Mouse (Mus musculus) hindbrain, embryonic 14.5 days (tissue): ENCODE data around the gene Sgca. TPM values are rescaled to one million over a fixed set of nuclear protein-coding genes. Genes with fewer than 3 reads are reported as not detected.
A peak's percentile ranks its signal among the peaks of the same experiment; 100 is the strongest.

Source experiments
- ATAC-seq: fragments of 200-750 bp; cut with Nextera tagmentation; 2 replicates; pipeline ENCODE4 v1.8.0; 2017; ENCODE audit warnings: moderate number of reproducible peaks, mild to moderate bottlenecking, moderate TSS enrichment, moderate library complexity; ENCODE audit not compliant: low FRiP score
- DNase-seq: peaks from one replicate; pipeline ENCODE4 v3.0.0-alpha.2; 2015; ENCODE audit warnings: low spot score
- H3K27ac ChIP-seq: fragments of 300-500 bp; sonication (generic); 2 replicates; pipeline ENCODE4 v1.5.1; 2014; ENCODE audit warnings: mild to moderate bottlenecking, moderate library complexity
- H3K27me3 ChIP-seq: fragments of 300-500 bp; sonication (generic); 2 replicates; pipeline ENCODE4 v1.6.1; 2014; ENCODE audit warnings: mild to moderate bottlenecking, low read length, mixed read lengths; ENCODE audit not compliant: control insufficient read depth, insufficient read depth
- H3K36me3 ChIP-seq: fragments of 300-500 bp; sonication (generic); replicated peaks from 2 replicates; pipeline ENCODE4 v1.6.1; 2014; ENCODE audit not compliant: control insufficient read depth, insufficient read depth
- H3K4me1 ChIP-seq: fragments of 300-500 bp; sonication (generic); replicated peaks from 2 replicates; pipeline ENCODE4 v1.6.1; 2014; ENCODE audit warnings: antibody characterized with exemption, low read length, mixed read lengths; ENCODE audit not compliant: control insufficient read depth, insufficient read depth
- H3K4me2 ChIP-seq: fragments of 300-500 bp; sonication (generic); replicated peaks from 2 replicates; pipeline ENCODE4 v1.6.1; 2014; ENCODE audit warnings: mild to moderate bottlenecking, moderate library complexity
- H3K4me3 ChIP-seq: fragments of 300-500 bp; sonication (generic); replicated peaks from 2 replicates; pipeline ENCODE4 v1.5.1; 2014; ENCODE audit warnings: mild to moderate bottlenecking, low read length
- H3K9ac ChIP-seq: fragments of 300-500 bp; sonication (generic); 2 replicates; pipeline ENCODE4 v1.6.1; 2014
- H3K9me3 ChIP-seq: fragments of 300-500 bp; sonication (generic); 2 replicates; pipeline ENCODE4 v1.6.1; 2016; ENCODE audit warnings: low read length; ENCODE audit not compliant: control insufficient read depth
- WGBS: fragments of 180-500 bp; shearing (Covaris S2); extraction: QIAGEN DNeasy Blood & Tissue Kit; methylation state at CpG from one replicate; pipeline ENCODE4 v1.1.7; 2014; 5-methylcytosine and 5-hydroxymethylcytosine counted together
- polyA plus RNA-seq: library from polyadenylated mRNA; unstranded; fragments of >200 nt; fragmentation: Nextera tagmentation; extraction: Ambion mirVana; gene quantifications from 2 replicates; pipeline ENCODE4 v1.2.1, GENCODE M21; 2014

Sgca gene
- polyA plus RNA-seq, 1 experiment from 2014 or later, result 0.17 TPM

- ATAC-seq, result no peak
- H3K27ac ChIP-seq, result no peak within 1 kb of the TSS
- DNase-seq, result no peak
- H3K4me3 ChIP-seq, result no peak within 1 kb of the TSS
- no peaks in the 10 kb centered on the region for H3K4me1 ChIP-seq
- H3K27me3 ChIP-seq, result no peaks in the 10 kb centered on the region
- no peak within 1 kb of the TSS for H3K4me2 ChIP-seq
- no peak within 1 kb of the TSS for H3K9ac ChIP-seq
- no peaks in the 10 kb centered on the region for H3K36me3 ChIP-seq
- 63% methylated on average over 4 of the region's 4 CpGs for WGBS
- H3K9me3 ChIP-seq, result no peaks in the 10 kb centered on the region
These were observed 8.7 kb downstream of the Sgca start, which contains the start of gene Hils1 for GRCm38 (mm10) chr11:94967419-94967818. TSS of gene Hils1 (plus strand) at chr11:94967593.

- Histone ChIP-seq H3K4me1 (no peaks in the 10 kb centered on the region; the same call in 1 of the 2 replicates), H3K9me3 (no peaks in the 10 kb centered on the region), H3K4me2 (no peak overlapping the region), H3K27me3 (no peaks in the 10 kb centered on the region), H3K36me3 (no peaks in the 10 kb centered on the region), H3K4me3 (no peak overlapping the region), H3K27ac (no peak overlapping the region), H3K9ac (no peak overlapping the region)
- DNase-seq (no peak), ATAC-seq (no peak)
- WGBS, result 72% methylated on average over 5 of the region's 5 CpGs
These were observed 13.5 kb downstream of the Sgca start for GRCm38 (mm10) chr11:94962534-94963101.

GRCm38 (mm10) chr11:94958065-94958858 is 17.9 kb downstream of the Sgca start:
- peak; percentile 55; the same call in 1 of the 2 replicates for ATAC-seq

GRCm38 (mm10) chr11:94957693-94958064 is 18.4 kb downstream of the Sgca start:
- Histone ChIP-seq H3K4me1 (no peaks in the 10 kb centered on the region; the same call in 1 of the 2 replicates), H3K4me2 (no peak overlapping the region), H3K27ac (no peak overlapping the region), H3K9ac (no peak overlapping the region), H3K9me3 (no peaks in the 10 kb centered on the region), H3K4me3 (no peak overlapping the region), H3K27me3 (no peaks in the 10 kb centered on the region), H3K36me3 (no peaks in the 10 kb centered on the region)
- 84% methylated on average over 9 of the region's 9 CpGs for WGBS
- DNase-seq (no peak), ATAC-seq (no peak)

More at GRCm38 (mm10) chr11:94958065-94958858, 17.9 kb downstream of the Sgca start:
- no peak overlapping the region for H3K4me3 ChIP-seq
- H3K4me1 ChIP-seq, result no peaks in the 10 kb centered on the region; the same call in 1 of the 2 replicates
- H3K9me3 ChIP-seq, result no peaks in the 10 kb centered on the region
- WGBS, result 24% methylated on average over 8 of the region's 8 CpGs
- no peaks in the 10 kb centered on the region for H3K36me3 ChIP-seq
- no peak overlapping the region for H3K9ac ChIP-seq
- H3K27me3 ChIP-seq, result no peaks in the 10 kb centered on the region
- H3K4me2 ChIP-seq, result no peak overlapping the region; the same call in 1 of the 2 replicates
- H3K27ac ChIP-seq, result no peak overlapping the region
- no peak for DNase-seq

GRCm38 (mm10) chr11:94955103-94955502 is 21.0 kb downstream of the Sgca start:
- Histone ChIP-seq H3K4me1 (peaks cover 6% of the 10 kb centered on the region), H3K9me3 (no peaks in the 10 kb centered on the region), H3K4me2 (no peak overlapping the region), H3K27me3 (no peaks in the 10 kb centered on the region), H3K9ac (no peak overlapping the region), H3K4me3 (no peak overlapping the region), H3K27ac (no peak overlapping the region), H3K36me3 (no peaks in the 10 kb centered on the region)
- 69% methylated on average over 9 of the region's 9 CpGs for WGBS
- ATAC-seq (no peak), DNase-seq (no peak)

GRCm38 (mm10) chr11:94952169-94952568 is 24.0 kb downstream of the Sgca start:
- H3K36me3 ChIP-seq, result no peaks in the 10 kb centered on the region
- H3K27ac ChIP-seq, result 0 out of 2 replicates have a peak overlapping the region, but pooled peaks have one; percentile 49
- no peak overlapping the region for H3K4me3 ChIP-seq
- no peaks in the 10 kb centered on the region for H3K27me3 ChIP-seq
- ATAC-seq, result no peak; the same call in 1 of the 2 replicates
- no peak overlapping the region for H3K4me2 ChIP-seq
- 3% methylated on average over 6 of the region's 6 CpGs for WGBS
- no peaks in the 10 kb centered on the region for H3K9me3 ChIP-seq
- DNase-seq, result no peak
- no peak overlapping the region for H3K9ac ChIP-seq
- peaks cover 6% of the 10 kb centered on the region for H3K4me1 ChIP-seq

- DNase-seq, result no peak
- no peaks in the 10 kb centered on the region for H3K27me3 ChIP-seq
- no peak for ATAC-seq
- H3K9ac ChIP-seq, result no peak overlapping the region
- H3K27ac ChIP-seq, result no peak overlapping the region
- H3K4me1 ChIP-seq, result no peaks in the 10 kb centered on the region
- H3K36me3 ChIP-seq, result no peaks in the 10 kb centered on the region
- no peaks in the 10 kb centered on the region for H3K9me3 ChIP-seq
- WGBS, result 89% methylated on average over 12 of the region's 12 CpGs
- H3K4me3 ChIP-seq, result no peak overlapping the region
- no peak overlapping the region for H3K4me2 ChIP-seq
These were observed 30.9 kb downstream of the Sgca start for GRCm38 (mm10) chr11:94945236-94945635.

GRCm38 (mm10) chr11:94944295-94944694 is 31.8 kb downstream of the Sgca start:
- H3K27ac ChIP-seq, result no peak overlapping the region
- no peak for DNase-seq
- no peaks in the 10 kb centered on the region for H3K36me3 ChIP-seq
- no peaks in the 10 kb centered on the region for H3K9me3 ChIP-seq
- WGBS, result 22% methylated on average over 8 of the region's 8 CpGs
- H3K4me3 ChIP-seq, result no peak overlapping the region
- no peaks in the 10 kb centered on the region for H3K4me1 ChIP-seq
- ATAC-seq, result no peak
- H3K4me2 ChIP-seq, result no peak overlapping the region
- H3K27me3 ChIP-seq, result 0 out of 2 replicates have a peak, but pooled peaks cover 2% of the 10 kb centered on the region
- H3K9ac ChIP-seq, result no peak overlapping the region

GRCm38 (mm10) chr11:94943054-94943453 is 33.1 kb downstream of the Sgca start:
- no peak for DNase-seq
- no peaks in the 10 kb centered on the region for H3K36me3 ChIP-seq
- ATAC-seq, result no peak
- H3K4me2 ChIP-seq, result no peak overlapping the region
- H3K27me3 ChIP-seq, result peaks cover 14% of the 10 kb centered on the region
- H3K9me3 ChIP-seq, result no peaks in the 10 kb centered on the region
- H3K4me3 ChIP-seq, result no peak overlapping the region
- no peak overlapping the region for H3K27ac ChIP-seq
- H3K4me1 ChIP-seq, result no peaks in the 10 kb centered on the region
- H3K9ac ChIP-seq, result no peak overlapping the region
- WGBS, result 84% methylated on average over 15 of the region's 15 CpGs
